Mouse (Mus musculus): ENCODE data around the gene Adamts8. TPM values are rescaled to one million over a fixed set of nuclear protein-coding genes. Genes with fewer than 3 reads are reported as not detected.

Gene Adamts8
- polyA plus RNA-seq, 1 experiment from 2014 or later = 4.1 TPM

GRCm38 (mm10) chr9:30936674-30937438 lies 5.5 kb upstream of the Adamts8 start:
- peak; percentile 81 for TF ChIP-seq CTCF (IDR thresholded peaks at IDR 0.05; ENCODE audit: low read depth)
- no peak overlapping the region for H3K9ac ChIP-seq (ENCODE audit: low read depth, low read length)
- ATAC-seq = peak; percentile 53
- no peak overlapping the region for H3K27ac ChIP-seq (ENCODE audit: low read depth, low read length)
- no peak overlapping the region for H3K4me3 ChIP-seq (ENCODE audit: low read depth, low read length)
- no peaks in the 10 kb centered on the region for H3K9me3 ChIP-seq (ENCODE audit: control insufficient read depth)
- no peak overlapping the region for H3K4me2 ChIP-seq (replicated peaks; ENCODE audit: low read depth)
- H3K27me3 ChIP-seq (replicated peaks; ENCODE audit: control insufficient read depth, insufficient read depth, low read length) = peaks cover 16% of the 10 kb centered on the region; the same call in 1 of the 2 replicates
- 24% methylated on average over 9 of the region's 9 CpGs for WGBS
- H3K4me1 ChIP-seq (replicated peaks; ENCODE audit: control insufficient read depth, insufficient read depth, low read length) = no peaks in the 10 kb centered on the region
- H3K36me3 ChIP-seq (ENCODE audit: control insufficient read depth, insufficient read depth) = no peaks in the 10 kb centered on the region

GRCm38 (mm10) chr9:30940328-30940727 lies 2.0 kb upstream of the Adamts8 start:
- H3K9me3 ChIP-seq (ENCODE audit: control insufficient read depth) = no peaks in the 10 kb centered on the region
- no peak overlapping the region for H3K9ac ChIP-seq (ENCODE audit: low read depth, low read length)
- no peak overlapping the region for H3K27ac ChIP-seq (ENCODE audit: low read depth, low read length)
- no peak overlapping the region for H3K4me3 ChIP-seq (ENCODE audit: low read depth, low read length)
- H3K4me1 ChIP-seq (replicated peaks; ENCODE audit: control insufficient read depth, insufficient read depth, low read length) = no peaks in the 10 kb centered on the region
- H3K27me3 ChIP-seq (replicated peaks; ENCODE audit: control insufficient read depth, insufficient read depth, low read length) = peaks cover 39% of the 10 kb centered on the region
- 3% methylated on average over 6 of the region's 6 CpGs for WGBS
- no peak overlapping the region for H3K4me2 ChIP-seq (replicated peaks; ENCODE audit: low read depth)
- no peaks in the 10 kb centered on the region for H3K36me3 ChIP-seq (ENCODE audit: control insufficient read depth, insufficient read depth)
- peak; percentile 98 for TF ChIP-seq CTCF (IDR thresholded peaks at IDR 0.05; ENCODE audit: low read depth)
- ATAC-seq = no peak

DNA sequence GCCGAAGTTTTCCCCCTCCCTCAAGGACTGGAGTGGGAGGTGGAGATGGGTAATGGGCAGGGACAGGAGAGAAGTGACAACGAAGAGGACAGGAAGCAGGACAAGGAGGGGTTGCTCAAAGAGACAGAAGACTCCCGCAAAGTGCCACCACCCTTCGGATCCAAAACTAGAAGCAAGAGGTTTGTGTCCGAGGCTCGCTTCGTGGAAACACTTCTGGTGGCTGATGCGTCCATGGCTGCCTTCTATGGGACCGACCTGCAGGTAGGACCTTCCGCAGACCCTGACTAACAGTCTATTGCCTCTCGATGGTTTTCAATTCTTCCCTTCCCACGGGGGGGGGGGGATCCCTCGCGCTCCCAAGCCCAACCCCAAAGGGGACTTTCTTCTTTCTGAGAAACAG lies 979 bp downstream of the Adamts8 start:
- Histone ChIP-seq H3K27ac (ENCODE audit: low read depth, low read length) (no peak overlapping the region), H3K36me3 (ENCODE audit: control insufficient read depth, insufficient read depth) (no peaks in the 10 kb centered on the region), H3K9me3 (ENCODE audit: control insufficient read depth) (no peaks in the 10 kb centered on the region), H3K4me3 (ENCODE audit: low read depth, low read length) (peak overlapping the region; percentile 57), H3K27me3 (replicated peaks; ENCODE audit: control insufficient read depth, insufficient read depth, low read length) (peaks cover 43% of the 10 kb centered on the region), H3K4me2 (replicated peaks; ENCODE audit: low read depth) (peak overlapping the region; percentile 89), H3K4me1 (replicated peaks; ENCODE audit: control insufficient read depth, insufficient read depth, low read length) (no peaks in the 10 kb centered on the region), H3K9ac (ENCODE audit: low read depth, low read length) (peak overlapping the region; percentile 42)
- TF ChIP-seq CTCF (IDR thresholded peaks at IDR 0.05; ENCODE audit: low read depth) = no peak
- 3% methylated on average over 14 of the region's 14 CpGs for WGBS
- no peak for ATAC-seq

DNA sequence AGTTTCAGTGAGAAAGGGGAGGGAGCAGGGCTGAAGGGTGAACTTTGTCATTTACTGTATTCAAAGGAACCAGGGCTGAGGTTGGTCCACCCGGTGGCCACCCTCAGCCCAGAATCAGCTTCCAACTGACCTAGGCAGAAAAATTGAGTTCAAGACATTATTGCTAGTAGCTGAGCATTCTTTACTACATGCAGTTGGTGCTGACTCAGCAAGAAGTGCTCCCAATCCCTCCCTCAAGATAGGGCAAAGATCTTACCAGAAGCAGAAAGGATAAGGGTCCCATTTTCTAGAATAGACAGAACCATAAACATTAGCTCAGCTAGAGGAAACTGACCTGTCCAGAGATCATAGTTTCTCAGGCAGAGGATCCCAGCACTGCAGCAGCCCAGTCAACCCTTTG lies 1.9 kb downstream of the Adamts8 start:
- ATAC-seq = no peak
- H3K4me1 ChIP-seq (replicated peaks; ENCODE audit: control insufficient read depth, insufficient read depth, low read length) = no peaks in the 10 kb centered on the region
- no peak overlapping the region for H3K27ac ChIP-seq (ENCODE audit: low read depth, low read length)
- H3K9me3 ChIP-seq (ENCODE audit: control insufficient read depth) = no peaks in the 10 kb centered on the region
- H3K27me3 ChIP-seq (replicated peaks; ENCODE audit: control insufficient read depth, insufficient read depth, low read length) = peaks cover 43% of the 10 kb centered on the region
- H3K4me2 ChIP-seq (replicated peaks; ENCODE audit: low read depth) = peak overlapping the region; percentile 89; the same call in 1 of the 2 replicates
- no peaks in the 10 kb centered on the region for H3K36me3 ChIP-seq (ENCODE audit: control insufficient read depth, insufficient read depth)
- H3K9ac ChIP-seq (ENCODE audit: low read depth, low read length) = no peak overlapping the region
- TF ChIP-seq CTCF (IDR thresholded peaks at IDR 0.05; ENCODE audit: low read depth) = no peak
- H3K4me3 ChIP-seq (ENCODE audit: low read depth, low read length) = peak overlapping the region; percentile 57
- WGBS = 38% methylated on average over 1 of the region's 1 CpGs

DNA sequence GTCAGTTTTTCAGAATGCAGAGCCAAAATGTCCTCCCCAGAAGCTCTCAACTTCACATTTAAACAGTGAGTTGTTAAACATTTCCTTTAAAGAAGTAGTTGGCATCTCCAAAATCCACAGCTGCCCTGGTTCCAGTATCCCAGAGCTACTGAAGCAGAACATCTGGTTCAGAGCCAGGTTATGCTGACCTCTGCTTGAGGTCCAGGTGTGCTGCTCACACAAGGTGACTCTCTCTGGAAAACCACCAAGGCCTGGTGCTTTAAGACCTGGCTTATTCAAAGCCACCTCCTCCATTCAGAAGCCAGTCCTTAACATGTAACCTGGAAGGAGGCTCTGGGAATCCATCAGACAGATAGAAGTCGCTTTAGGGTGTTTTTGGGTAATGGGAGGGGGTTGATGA lies 2.9 kb downstream of the Adamts8 start:
- Histone ChIP-seq H3K27me3 (replicated peaks; ENCODE audit: control insufficient read depth, insufficient read depth, low read length) (peaks cover 43% of the 10 kb centered on the region), H3K27ac (ENCODE audit: low read depth, low read length) (no peak overlapping the region), H3K4me3 (ENCODE audit: low read depth, low read length) (no peak overlapping the region)

DNA sequence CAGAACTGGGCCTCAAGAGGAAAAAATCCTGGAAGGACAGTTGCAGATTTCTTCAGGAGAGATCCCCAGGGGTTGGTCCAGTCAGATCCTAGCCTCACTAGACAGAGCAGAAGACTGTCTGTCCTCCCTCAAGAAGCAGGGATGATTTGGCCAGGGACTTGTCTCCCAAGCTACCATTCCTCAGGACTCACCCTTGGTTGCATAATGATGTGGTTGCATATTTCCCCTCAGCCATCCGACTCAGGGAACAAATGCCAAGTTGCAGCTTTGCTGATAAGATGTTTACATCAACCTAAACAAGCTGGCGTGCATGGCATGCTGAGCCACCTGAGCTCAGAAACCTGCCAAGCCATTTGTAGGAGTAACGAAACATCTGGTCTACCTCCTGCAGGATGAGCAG lies 7.1 kb downstream of the Adamts8 start:
- no peak for ATAC-seq
- no peak overlapping the region for H3K27ac ChIP-seq (ENCODE audit: low read depth, low read length)

More for the DNA sequence above, 2.9 kb downstream of the Adamts8 start:
- H3K4me1 ChIP-seq (replicated peaks; ENCODE audit: control insufficient read depth, insufficient read depth, low read length) = no peaks in the 10 kb centered on the region
- no peak for ATAC-seq
- H3K9ac ChIP-seq (ENCODE audit: low read depth, low read length) = no peak overlapping the region
- H3K36me3 ChIP-seq (ENCODE audit: control insufficient read depth, insufficient read depth) = no peaks in the 10 kb centered on the region
- WGBS = 73% methylated on average over 1 of the region's 1 CpGs
- TF ChIP-seq CTCF (IDR thresholded peaks at IDR 0.05; ENCODE audit: low read depth) = no peak
- no peaks in the 10 kb centered on the region for H3K9me3 ChIP-seq (ENCODE audit: control insufficient read depth)
- no peak overlapping the region for H3K4me2 ChIP-seq (replicated peaks; ENCODE audit: low read depth)

More for the DNA sequence above, 7.1 kb downstream of the Adamts8 start:
- TF ChIP-seq CTCF (IDR thresholded peaks at IDR 0.05; ENCODE audit: low read depth) = no peak
- Histone ChIP-seq H3K9ac (ENCODE audit: low read depth, low read length) (no peak overlapping the region), H3K9me3 (ENCODE audit: control insufficient read depth) (no peaks in the 10 kb centered on the region), H3K36me3 (ENCODE audit: control insufficient read depth, insufficient read depth) (no peaks in the 10 kb centered on the region), H3K4me2 (replicated peaks; ENCODE audit: low read depth) (no peak overlapping the region), H3K27me3 (replicated peaks; ENCODE audit: control insufficient read depth, insufficient read depth, low read length) (peaks cover 5% of the 10 kb centered on the region; the same call in 1 of the 2 replicates), H3K4me1 (replicated peaks; ENCODE audit: control insufficient read depth, insufficient read depth, low read length) (no peaks in the 10 kb centered on the region), H3K4me3 (ENCODE audit: low read depth, low read length) (no peak overlapping the region)
- WGBS = 71% methylated on average over 3 of the region's 3 CpGs

Measured in intestine, postnatal 0 days (tissue).